Mouse (Mus musculus) neural tube, embryonic 11.5 days (tissue): ENCODE results near the gene Antxr1. TPM values are rescaled to one million over a fixed set of nuclear protein-coding genes. Genes with fewer than 3 reads are reported as not detected.

Source experiments
- ATAC-seq: fragments of 200-750 bp; cut with Nextera tagmentation; 2 replicates; pipeline ENCODE4 v1.8.0; 2017; ENCODE audit warnings: moderate number of reproducible peaks, mild to moderate bottlenecking, moderate TSS enrichment, moderate library complexity; ENCODE audit not compliant: insufficient read depth, low FRiP score, low TSS enrichment
- DNase-seq: peaks from one replicate; pipeline ENCODE4 v3.0.0-alpha.2; 2015; ENCODE audit warnings: low spot score
- H3K27ac ChIP-seq: fragments of 300-500 bp; sonication (generic); 2 replicates; pipeline ENCODE4 v1.5.1; 2014; ENCODE audit warnings: low read depth, mild to moderate bottlenecking, low read length
- H3K27me3 ChIP-seq: fragments of 300-500 bp; sonication (generic); 2 replicates; pipeline ENCODE4 v1.6.1; 2014; ENCODE audit warnings: mild to moderate bottlenecking, low read length, mixed read lengths; ENCODE audit not compliant: control insufficient read depth, insufficient read depth
- H3K36me3 ChIP-seq: fragments of 300-500 bp; sonication (generic); 2 replicates; pipeline ENCODE4 v1.6.1; 2014; ENCODE audit warnings: mild to moderate bottlenecking, low read length, moderate library complexity, mixed read lengths; ENCODE audit not compliant: control insufficient read depth, insufficient read depth
- H3K4me1 ChIP-seq: fragments of 300-500 bp; sonication (generic); 2 replicates; pipeline ENCODE4 v1.6.1; 2014; ENCODE audit warnings: low read length, mixed read lengths; ENCODE audit not compliant: control insufficient read depth, insufficient read depth
- H3K4me2 ChIP-seq: fragments of 300-500 bp; sonication (generic); 2 replicates; pipeline ENCODE4 v1.6.1; 2014; ENCODE audit warnings: low read depth, mild to moderate bottlenecking, moderate library complexity
- H3K4me3 ChIP-seq: fragments of 300-500 bp; sonication (generic); 2 replicates; pipeline ENCODE4 v1.5.1; 2014; ENCODE audit warnings: low read depth, low read length
- H3K9ac ChIP-seq: fragments of 300-500 bp; sonication (generic); 2 replicates; pipeline ENCODE4 v1.6.1; 2014; ENCODE audit warnings: mild to moderate bottlenecking, low read length
- H3K9me3 ChIP-seq: fragments of 300-500 bp; sonication (generic); 2 replicates; pipeline ENCODE4 v1.6.1; 2016; ENCODE audit warnings: low read length; ENCODE audit not compliant: control insufficient read depth
- whole genome bisulfite sequencing: fragments of 180-500 bp; shearing (Covaris S2); extraction: QIAGEN DNeasy Blood & Tissue Kit; methylation state at CpG from one replicate; pipeline ENCODE4 v1.1.7; 2014; 5-methylcytosine and 5-hydroxymethylcytosine counted together
- polyA plus RNA-seq: library from polyadenylated mRNA; unstranded; fragments of >200 nt; fragmentation: Nextera tagmentation; extraction: Ambion mirVana; gene quantifications from 2 replicates; pipeline ENCODE4 v1.2.1, GENCODE M21; 2014

The Antxr1 gene
- polyA plus RNA-seq, 1 experiment from 2014 or later: 6.0 TPM

DNA sequence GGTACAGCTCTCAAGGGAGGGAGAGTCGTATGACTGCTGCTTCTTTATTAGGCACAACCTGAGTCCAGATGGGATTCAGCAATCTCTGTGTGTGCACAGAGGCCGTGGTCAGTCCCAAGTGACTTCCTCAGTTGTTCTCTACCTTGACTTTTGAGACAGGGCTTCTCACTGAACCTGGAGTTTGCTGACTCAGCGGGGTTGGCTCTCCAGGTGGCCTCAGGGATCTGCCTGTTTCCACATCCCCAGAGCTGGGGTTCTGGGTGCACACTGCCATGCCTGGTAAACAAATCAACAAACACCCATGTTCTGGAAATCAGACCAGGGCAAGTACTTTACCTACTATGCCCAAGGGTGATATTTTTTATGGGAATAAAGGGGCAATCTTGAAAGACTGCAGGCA, 181.8 kb downstream of the Antxr1 start:
- WGBS: 84% methylated on average over 3 of the region's 3 CpGs

DNA sequence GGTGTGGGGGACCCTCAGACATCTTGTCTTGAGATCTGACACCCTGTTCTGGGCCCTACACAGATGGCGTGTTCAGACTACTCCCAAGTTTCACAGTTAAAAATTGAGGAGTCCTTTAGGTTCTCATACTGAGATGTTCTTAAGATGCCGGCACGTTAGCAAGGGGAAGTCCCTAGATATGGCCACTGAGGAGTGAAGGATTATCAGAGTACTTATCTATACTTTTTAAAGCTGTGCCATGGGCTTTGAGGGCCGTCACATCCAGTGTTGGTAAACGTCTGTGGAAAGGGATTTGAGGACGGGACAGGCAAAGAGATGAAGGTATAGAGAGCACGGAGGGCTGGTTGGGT, 182.4 kb downstream of the Antxr1 start:
- no peak for ATAC-seq

More for the DNA sequence above, 181.8 kb downstream of the Antxr1 start:
- Histone ChIP-seq H3K9ac (no peak overlapping the region), H3K27me3 (no peaks in the 10 kb centered on the region), H3K9me3 (no peaks in the 10 kb centered on the region), H3K36me3 (no peaks in the 10 kb centered on the region), H3K4me1 (no peaks in the 10 kb centered on the region), H3K27ac (no peak overlapping the region), H3K4me3 (no peak overlapping the region), H3K4me2 (no peak overlapping the region)
- DNase-seq: no peak
- no peak for ATAC-seq

DNA sequence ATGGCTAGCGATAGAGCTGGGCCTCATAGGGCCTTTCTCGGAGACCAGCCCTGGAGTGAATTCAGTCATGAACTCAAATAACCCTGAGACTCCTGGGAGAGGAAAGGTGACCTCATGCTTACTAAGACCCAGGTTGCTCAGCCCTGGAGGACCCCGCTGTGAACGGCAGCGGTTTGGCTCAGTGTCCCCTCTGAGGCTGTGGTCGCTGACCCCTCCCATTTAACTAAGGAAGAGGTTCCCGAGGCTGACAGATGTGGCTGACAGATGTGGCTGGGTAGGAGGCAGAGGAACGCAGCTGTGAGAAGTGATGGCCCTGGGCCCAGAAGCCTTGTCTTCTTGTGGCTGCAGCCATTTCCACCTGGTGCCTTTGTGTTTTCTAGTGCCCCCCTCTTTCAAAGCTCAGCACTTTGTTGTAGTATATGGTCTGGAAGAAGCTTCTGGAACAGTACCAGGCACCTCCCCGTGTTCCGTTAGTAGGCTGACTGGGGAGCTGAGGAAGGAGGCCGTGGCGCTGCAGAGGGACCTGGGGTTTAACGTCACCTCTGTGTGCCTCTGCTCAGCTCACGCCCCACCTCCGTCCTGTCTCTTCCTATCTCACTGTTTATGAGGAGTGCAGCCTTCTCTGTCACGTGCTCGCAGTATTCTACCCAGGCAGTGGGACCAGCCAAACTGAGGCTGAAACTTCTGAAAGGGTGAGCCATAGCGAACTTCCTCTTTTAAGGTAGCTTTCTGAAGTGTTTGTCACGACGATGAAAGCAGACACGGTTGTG, 183.0 kb downstream of the Antxr1 start:
- H3K4me2 ChIP-seq: no peak overlapping the region
- DNase-seq (no peak), ATAC-seq (no peak)
- H3K27me3 ChIP-seq: no peaks in the 10 kb centered on the region
- H3K4me3 ChIP-seq: no peak overlapping the region
- H3K36me3 ChIP-seq: no peaks in the 10 kb centered on the region
- 78% methylated on average over 21 of the region's 21 CpGs for WGBS
- H3K9ac ChIP-seq: no peak overlapping the region
- H3K9me3 ChIP-seq: no peaks in the 10 kb centered on the region
- no peaks in the 10 kb centered on the region for H3K4me1 ChIP-seq
- H3K27ac ChIP-seq: no peak overlapping the region

More for the DNA sequence above, 182.4 kb downstream of the Antxr1 start:
- H3K9me3 ChIP-seq: no peaks in the 10 kb centered on the region
- WGBS: 92% methylated on average over 7 of the region's 7 CpGs
- no peak overlapping the region for H3K4me2 ChIP-seq
- no peak overlapping the region for H3K27ac ChIP-seq
- H3K27me3 ChIP-seq: no peaks in the 10 kb centered on the region
- no peak overlapping the region for H3K9ac ChIP-seq
- DNase-seq: no peak
- no peaks in the 10 kb centered on the region for H3K4me1 ChIP-seq
- H3K36me3 ChIP-seq: no peaks in the 10 kb centered on the region
- no peak overlapping the region for H3K4me3 ChIP-seq

DNA sequence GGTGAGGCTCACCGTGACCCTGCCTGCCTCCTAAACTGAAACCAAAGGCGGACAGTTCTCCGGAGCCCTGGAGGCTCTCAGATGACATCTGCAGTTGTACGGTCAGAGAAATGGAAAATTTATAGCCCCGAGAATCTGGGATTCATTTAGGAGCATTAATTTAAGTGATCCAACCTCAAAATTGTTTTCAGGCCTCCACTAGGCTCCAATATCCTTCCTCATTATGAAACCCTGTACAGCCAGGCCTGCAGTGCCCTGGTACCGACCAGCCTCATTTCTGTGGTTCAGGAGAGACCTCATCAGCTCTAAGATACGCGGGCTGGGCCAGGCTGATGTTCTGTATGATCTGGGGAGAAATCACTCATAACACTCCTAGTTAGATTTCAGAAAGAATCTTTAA, 184.2 kb downstream of the Antxr1 start:
- ATAC-seq (no peak), DNase-seq (no peak)
- Histone ChIP-seq H3K4me1 (no peaks in the 10 kb centered on the region), H3K4me2 (no peak overlapping the region), H3K36me3 (no peaks in the 10 kb centered on the region), H3K27ac (no peak overlapping the region), H3K27me3 (no peaks in the 10 kb centered on the region), H3K4me3 (no peak overlapping the region), H3K9ac (no peak overlapping the region), H3K9me3 (no peaks in the 10 kb centered on the region)
- WGBS: 80% methylated on average over 8 of the region's 8 CpGs

DNA sequence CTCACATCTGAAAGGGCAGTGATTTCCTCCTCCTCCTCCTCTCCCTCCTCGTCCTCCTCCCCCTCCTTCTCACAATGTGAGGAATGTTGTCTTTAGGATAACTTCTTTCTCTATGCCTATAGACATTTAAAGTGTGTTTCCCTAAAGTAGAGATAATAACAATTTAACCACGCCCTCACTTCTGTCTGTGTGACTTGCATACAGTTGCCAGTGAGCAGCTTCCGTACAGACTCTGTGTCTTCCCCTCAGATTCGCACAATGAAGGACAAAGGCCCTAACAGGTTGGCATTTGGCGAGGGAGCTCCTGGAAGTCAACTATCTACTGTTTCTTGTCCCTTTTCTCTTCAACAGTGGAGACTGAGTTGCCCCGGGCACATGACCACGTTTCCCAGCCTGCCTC, 185.2 kb downstream of the Antxr1 start:
- H3K4me3 ChIP-seq: no peak overlapping the region
- no peak overlapping the region for H3K27ac ChIP-seq
- H3K4me1 ChIP-seq: no peaks in the 10 kb centered on the region
- ATAC-seq (no peak), DNase-seq (no peak)
- H3K4me2 ChIP-seq: no peak overlapping the region
- 83% methylated on average over 7 of the region's 7 CpGs for WGBS
- H3K27me3 ChIP-seq: no peaks in the 10 kb centered on the region
- H3K9me3 ChIP-seq: no peaks in the 10 kb centered on the region
- H3K36me3 ChIP-seq: no peaks in the 10 kb centered on the region
- no peak overlapping the region for H3K9ac ChIP-seq

DNA sequence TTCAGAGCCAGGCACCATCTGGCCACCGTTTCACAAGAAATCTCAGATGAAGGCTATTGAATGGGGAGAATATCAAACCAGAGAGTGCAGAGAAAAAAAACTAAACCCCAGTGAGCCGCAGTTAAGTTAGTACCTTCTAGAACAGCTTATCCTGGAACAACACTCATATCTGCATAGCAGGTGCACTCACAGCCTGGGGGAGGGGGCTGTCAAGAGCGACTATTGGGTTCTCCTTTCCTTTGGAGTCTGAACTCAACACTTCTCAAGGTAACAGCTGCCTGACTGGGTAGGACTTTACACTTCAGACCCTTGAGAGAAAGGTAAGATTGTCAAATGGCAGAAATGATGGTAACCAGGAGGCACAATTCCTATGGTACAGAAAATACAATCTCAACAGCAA, 187.7 kb downstream of the Antxr1 start:
- Histone ChIP-seq H3K4me3 (no peak overlapping the region), H3K27me3 (no peaks in the 10 kb centered on the region), H3K4me2 (no peak overlapping the region), H3K4me1 (no peaks in the 10 kb centered on the region), H3K27ac (no peak overlapping the region), H3K9ac (no peak overlapping the region), H3K36me3 (no peaks in the 10 kb centered on the region), H3K9me3 (no peaks in the 10 kb centered on the region)
- ATAC-seq (no peak), DNase-seq (no peak)
- WGBS: 70% methylated on average over 3 of the region's 3 CpGs

DNA sequence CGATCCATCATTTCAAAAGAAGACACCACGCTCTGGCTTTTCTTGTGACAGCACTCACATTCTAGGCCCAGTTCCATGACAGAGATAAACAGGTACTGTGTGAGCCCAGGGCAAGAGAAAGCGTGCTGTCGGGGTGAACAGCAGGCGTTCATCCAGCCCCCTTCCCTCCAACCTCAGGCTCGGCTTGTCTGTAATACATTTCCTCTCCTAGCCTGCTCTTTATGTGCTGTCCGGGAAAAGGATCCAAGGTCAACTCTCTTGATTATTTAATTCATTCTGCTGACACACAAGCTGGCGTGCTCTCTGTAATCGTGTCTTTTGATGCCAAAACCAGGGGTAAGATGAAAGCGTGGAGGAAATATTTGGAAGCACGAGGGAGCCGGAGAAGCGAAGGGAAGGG, 192.0 kb downstream of the Antxr1 start:
- H3K27me3 ChIP-seq: no peaks in the 10 kb centered on the region
- DNase-seq: no peak
- no peaks in the 10 kb centered on the region for H3K9me3 ChIP-seq
- H3K36me3 ChIP-seq: no peaks in the 10 kb centered on the region
- H3K4me1 ChIP-seq: no peaks in the 10 kb centered on the region
- WGBS: 79% methylated on average over 13 of the region's 13 CpGs
- H3K9ac ChIP-seq: no peak overlapping the region
- no peak for ATAC-seq
- no peak overlapping the region for H3K4me2 ChIP-seq
- H3K27ac ChIP-seq: no peak overlapping the region
- H3K4me3 ChIP-seq: no peak overlapping the region

DNA sequence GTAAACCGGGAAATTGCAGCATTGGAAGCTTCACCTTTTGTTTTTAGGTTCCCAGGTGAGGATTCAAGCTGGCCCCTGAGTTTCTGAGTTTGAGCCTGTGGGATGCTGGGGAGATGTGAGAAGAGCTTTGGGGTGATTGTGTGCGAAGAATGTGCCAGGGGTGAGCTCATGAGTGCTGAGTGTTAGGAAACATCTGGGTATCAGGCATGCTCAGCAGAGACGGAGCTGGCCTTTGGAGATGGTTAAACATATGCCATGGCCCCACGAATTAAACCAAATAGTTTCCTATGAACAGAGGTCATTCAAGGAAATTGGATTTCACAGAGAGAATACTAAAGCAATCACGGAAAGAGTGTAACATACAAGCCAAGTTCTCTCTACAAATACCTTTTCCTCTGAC, 193.4 kb downstream of the Antxr1 start:
- Histone ChIP-seq H3K4me1 (no peaks in the 10 kb centered on the region), H3K4me2 (no peak overlapping the region), H3K36me3 (no peaks in the 10 kb centered on the region), H3K4me3 (no peak overlapping the region), H3K27ac (no peak overlapping the region), H3K9me3 (no peaks in the 10 kb centered on the region), H3K27me3 (no peaks in the 10 kb centered on the region), H3K9ac (no peak overlapping the region)
- 87% methylated on average over 5 of the region's 5 CpGs for WGBS
- ATAC-seq (no peak), DNase-seq (no peak)

DNA sequence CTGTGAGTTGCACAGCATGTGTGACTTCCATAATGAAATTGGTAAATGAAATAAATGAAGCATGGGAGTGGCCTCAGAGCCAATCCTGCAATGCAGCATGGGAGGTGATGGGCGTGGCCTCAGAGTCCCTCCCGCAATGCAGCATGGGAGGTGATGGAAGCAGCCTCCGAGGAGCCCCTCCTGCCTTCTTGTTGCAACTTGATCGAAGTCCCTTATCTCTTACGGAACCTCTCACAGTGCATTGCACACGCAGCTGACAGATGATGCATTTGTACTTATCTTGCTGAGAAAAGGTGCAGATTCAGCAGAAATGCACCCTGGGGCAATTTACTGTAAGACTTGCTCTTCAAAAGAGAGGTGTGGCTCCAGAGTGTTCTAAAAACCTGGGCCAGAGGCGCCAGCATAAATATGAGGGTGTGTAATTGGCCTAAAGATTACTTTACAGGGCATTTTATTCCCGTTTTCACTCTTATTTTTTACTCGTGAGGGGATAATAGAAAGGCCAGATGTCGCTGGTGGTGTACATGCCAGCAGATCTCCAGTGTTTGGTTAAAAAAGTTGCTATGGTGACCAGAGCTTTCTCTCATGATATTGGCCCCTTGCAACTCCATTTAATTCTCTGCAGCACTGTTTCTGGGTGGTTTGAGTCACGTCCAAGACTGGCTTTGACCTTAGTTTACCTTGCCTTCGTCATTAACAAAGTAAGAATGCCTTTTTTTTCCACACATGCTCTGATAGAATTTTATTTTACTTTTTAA, 195.6 kb downstream of the Antxr1 start:
- Histone ChIP-seq H3K27ac (no peak overlapping the region), H3K4me3 (no peak overlapping the region), H3K27me3 (no peaks in the 10 kb centered on the region), H3K9ac (no peak overlapping the region), H3K4me1 (no peaks in the 10 kb centered on the region), H3K9me3 (no peaks in the 10 kb centered on the region), H3K36me3 (0 out of 2 replicates have a peak, but pooled peaks cover 2% of the 10 kb centered on the region), H3K4me2 (no peak overlapping the region)
- ATAC-seq (no peak), DNase-seq (no peak)
- 80% methylated on average over 12 of the region's 12 CpGs for WGBS
